Mouse (Mus musculus): ENCODE measurements at regions not wholly inside any gene's neighbourhood (a gene's known extent, or its start where the extent isn't known, plus 50 kb on each side); places are given as distances from the start of the nearest gene placed in this dataset.

DNA sequence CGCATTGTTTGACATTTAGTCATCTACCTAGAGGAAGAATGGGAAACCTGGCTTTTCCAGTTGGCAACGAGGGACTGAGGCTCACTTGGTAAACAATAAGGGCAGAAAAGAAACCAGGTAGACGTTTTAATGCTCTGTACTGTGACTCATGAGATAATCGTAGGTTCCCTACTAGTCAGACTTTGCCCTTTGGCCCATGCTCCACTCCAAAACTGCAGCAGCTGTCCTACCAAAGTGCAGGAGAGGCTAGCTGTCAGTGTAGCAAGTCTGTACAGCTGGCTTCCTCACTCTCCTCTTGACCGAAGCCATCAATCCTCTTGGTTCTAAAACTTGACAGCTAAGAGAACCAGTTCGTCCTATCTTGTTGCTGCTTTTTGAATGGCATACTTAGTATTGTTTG is 100.2 kb downstream of the Snx18 start:
- no peak for TF ChIP-seq POLR2A (IDR thresholded peaks at IDR 0.05; ENCODE audit: insufficient read depth, low read length)
- TF ChIP-seq EP300 (IDR thresholded peaks at IDR 0.05; ENCODE audit: insufficient read depth, low read depth, low read length): no peak
- TF ChIP-seq CTCF (IDR thresholded peaks at IDR 0.05; ENCODE audit: low read depth, low read length): no peak
